In genomic region chr17:15456595-15456994, GRCm38 (mm10) we compare ENCODE assay signal across 24 mouse cellular contexts. TPM values are rescaled to one million over a fixed set of nuclear protein-coding genes. Genes with fewer than 3 reads are reported as not detected.
DNase-seq lines count a peak whose midpoint lies in the region; ATAC-seq and TF ChIP-seq lines count a peak whose summit lies in the region.
"Had no signal": no experiment of that assay in that cellular context is flagged by ENCODE, and none has a peak within 500 bp of the region (broad histone marks: within the 10 kb centered on the region; RNA-seq: fewer than 3 reads in every experiment).

No protein-coding gene starts in this region.

- H3K27ac ChIP-seq in heart, embryonic 10.5 days = no peak overlapping the region
- H3K27ac ChIP-seq in bone marrow macrophage, adult 2 months (ENCODE audit: insufficient read depth, low read depth, low read length) = 0 out of 2 replicates have a peak overlapping the region, but pooled peaks have one; percentile 19
- no peak overlapping the region; the same call in 1 of the 2 replicates for H3K27ac ChIP-seq in intestine, postnatal 0 days (ENCODE audit: low read depth, low read length)
- H3K27ac ChIP-seq in liver, postnatal 0 days (ENCODE audit: low read depth) = no peak overlapping the region; the same call in 1 of the 2 replicates
- no peak overlapping the region for H3K27ac ChIP-seq in stomach, postnatal 0 days (replicated peaks)
- H3K27ac ChIP-seq: embryonic facial prominence, embryonic 10.5 days; embryonic facial prominence, embryonic 13.5 days; forebrain, embryonic 12.5 days; forebrain, embryonic 15.5 days; heart, adult 2 months; hindbrain, embryonic 13.5 days had no signal

- no peaks in the 10 kb centered on the region for H3K9me3 ChIP-seq in heart, embryonic 10.5 days
- H3K9me3 ChIP-seq in intestine, postnatal 0 days (ENCODE audit: control insufficient read depth) = no peaks in the 10 kb centered on the region
- H3K9me3 ChIP-seq in liver, postnatal 0 days (ENCODE audit: low read length) = no peaks in the 10 kb centered on the region
- H3K9me3 ChIP-seq in stomach, postnatal 0 days (ENCODE audit: control insufficient read depth, low read length) = no peaks in the 10 kb centered on the region
- H3K9me3 ChIP-seq: embryonic facial prominence, embryonic 10.5 days; embryonic facial prominence, embryonic 13.5 days; forebrain, embryonic 12.5 days; forebrain, embryonic 15.5 days; hindbrain, embryonic 13.5 days had no signal

- TF ChIP-seq CTCF in bone marrow macrophage, adult 2 months (IDR thresholded peaks at IDR 0.05; ENCODE audit: low read depth, low read length) = no peak
- no peak for TF ChIP-seq CTCF in intestine, postnatal 0 days (IDR thresholded peaks at IDR 0.05; ENCODE audit: low read depth)
- no peak for TF ChIP-seq CTCF in liver, postnatal 0 days (IDR thresholded peaks at IDR 0.05; ENCODE audit: low read depth)
- no peak for TF ChIP-seq CTCF in stomach, postnatal 0 days (IDR thresholded peaks at IDR 0.05; ENCODE audit: low read depth)

- no peaks in the 10 kb centered on the region for H3K27me3 ChIP-seq in heart, embryonic 10.5 days (ENCODE audit: insufficient read depth, poor library complexity, severe bottlenecking)
- no peaks in the 10 kb centered on the region for H3K27me3 ChIP-seq in intestine, postnatal 0 days (replicated peaks; ENCODE audit: control insufficient read depth, insufficient read depth, low read length)
- no peaks in the 10 kb centered on the region for H3K27me3 ChIP-seq in liver, postnatal 0 days (ENCODE audit: insufficient read depth, low read length)
- H3K27me3 ChIP-seq in stomach, postnatal 0 days (ENCODE audit: control insufficient read depth, insufficient read depth, low read length) = no peaks in the 10 kb centered on the region
- H3K27me3 ChIP-seq: embryonic facial prominence, embryonic 13.5 days; forebrain, embryonic 12.5 days; forebrain, embryonic 15.5 days; hindbrain, embryonic 13.5 days had no signal

- peaks cover 1% of the 10 kb centered on the region for H3K4me1 ChIP-seq in heart, embryonic 10.5 days
- peaks cover 14% of the 10 kb centered on the region for H3K4me1 ChIP-seq in bone marrow macrophage, adult 2 months (ENCODE audit: control insufficient read depth, insufficient read depth, low read length)
- H3K4me1 ChIP-seq in intestine, postnatal 0 days (replicated peaks; ENCODE audit: control insufficient read depth, insufficient read depth, low read length) = no peaks in the 10 kb centered on the region
- no peaks in the 10 kb centered on the region for H3K4me1 ChIP-seq in liver, postnatal 0 days (ENCODE audit: insufficient read depth)
- H3K4me1 ChIP-seq in stomach, postnatal 0 days (replicated peaks; ENCODE audit: control insufficient read depth, insufficient read depth) = no peaks in the 10 kb centered on the region
- H3K4me1 ChIP-seq: embryonic facial prominence, embryonic 10.5 days; embryonic facial prominence, embryonic 13.5 days; forebrain, embryonic 12.5 days; forebrain, embryonic 15.5 days; hindbrain, embryonic 13.5 days had no signal

- no peak overlapping the region for H3K9ac ChIP-seq in intestine, postnatal 0 days (ENCODE audit: low read depth, low read length)
- H3K9ac ChIP-seq in liver, postnatal 0 days (replicated peaks) = no peak overlapping the region
- H3K9ac ChIP-seq in stomach, postnatal 0 days (ENCODE audit: low read length) = no peak overlapping the region
- H3K9ac ChIP-seq: embryonic facial prominence, embryonic 13.5 days; forebrain, embryonic 12.5 days; forebrain, embryonic 15.5 days; hindbrain, embryonic 13.5 days had no signal

- H3K36me3 ChIP-seq in heart, embryonic 10.5 days = 0 out of 2 replicates have a peak, but pooled peaks cover 3% of the 10 kb centered on the region
- H3K36me3 ChIP-seq in intestine, postnatal 0 days (ENCODE audit: control insufficient read depth, insufficient read depth) = no peaks in the 10 kb centered on the region
- H3K36me3 ChIP-seq in liver, postnatal 0 days (replicated peaks; ENCODE audit: insufficient read depth, low read length) = no peaks in the 10 kb centered on the region
- no peaks in the 10 kb centered on the region for H3K36me3 ChIP-seq in stomach, postnatal 0 days (ENCODE audit: control insufficient read depth, insufficient read depth, low read length)
- H3K36me3 ChIP-seq: embryonic facial prominence, embryonic 13.5 days; forebrain, embryonic 15.5 days had no signal

- 85% methylated on average over 2 of the region's 2 CpGs for WGBS in heart, embryonic 10.5 days
- 50% methylated on average over 2 of the region's 2 CpGs for WGBS in intestine, postnatal 0 days
- WGBS in liver, postnatal 0 days (ENCODE audit: insufficient replicate concordance) = 72% methylated on average over 2 of the region's 2 CpGs
- WGBS in stomach, postnatal 0 days = 76% methylated on average over 2 of the region's 2 CpGs

- H3K4me3 ChIP-seq in heart, embryonic 10.5 days = no peak overlapping the region
- H3K4me3 ChIP-seq in bone marrow macrophage, adult 2 months (ENCODE audit: insufficient read depth, low read length) = no peak overlapping the region
- H3K4me3 ChIP-seq in intestine, postnatal 0 days (ENCODE audit: low read depth, low read length) = no peak overlapping the region
- no peak overlapping the region for H3K4me3 ChIP-seq in liver, postnatal 0 days (ENCODE audit: low read depth, low read length)
- H3K4me3 ChIP-seq in stomach, postnatal 0 days (ENCODE audit: low read depth, low read length) = no peak overlapping the region
- H3K4me3 ChIP-seq: embryonic facial prominence, embryonic 10.5 days; embryonic facial prominence, embryonic 13.5 days; erythroblast, embryonic 14.5 days; forebrain, embryonic 12.5 days; forebrain, embryonic 15.5 days; heart, adult 2 months; hindbrain, embryonic 13.5 days had no signal

- ATAC-seq in intestine, postnatal 0 days = peak; percentile 83
- peak; percentile 85 for ATAC-seq in liver, postnatal 0 days
- ATAC-seq in stomach, postnatal 0 days (ENCODE audit: low FRiP score, low TSS enrichment) = no peak
- ATAC-seq: activated CD4-positive, CD25-positive, alpha-beta regulatory T cell, adult 4 months; forebrain, embryonic 15.5 days; hindbrain, embryonic 16.5 days had no signal

- no peak for TF ChIP-seq POLR2A in bone marrow macrophage, adult 2 months (IDR thresholded peaks at IDR 0.05; ENCODE audit: borderline replicate concordance, low read depth, low read length)

- no peak for TF ChIP-seq EP300 in liver, postnatal 0 days (IDR thresholded peaks at IDR 0.05; ENCODE audit: low read depth)
- TF ChIP-seq EP300 in stomach, postnatal 0 days (optimal IDR thresholded peaks at IDR 0.05) = no peak

- H3K4me2 ChIP-seq in intestine, postnatal 0 days (replicated peaks; ENCODE audit: low read depth) = no peak overlapping the region
- H3K4me2 ChIP-seq in liver, postnatal 0 days (ENCODE audit: low read depth, low read length) = no peak overlapping the region
- no peak overlapping the region for H3K4me2 ChIP-seq in stomach, postnatal 0 days (replicated peaks; ENCODE audit: low read depth)
- H3K4me2 ChIP-seq: embryonic facial prominence, embryonic 13.5 days; forebrain, embryonic 12.5 days; forebrain, embryonic 15.5 days; heart, embryonic 11.5 days; hindbrain, embryonic 13.5 days had no signal

- peak; percentile 7 for DNase-seq in heart, adult 11 months
- DNase-seq in heart, embryonic 10.5 days (ENCODE audit: low spot score) = no peak
- DNase-seq in liver, postnatal 0 days = no peak
- DNase-seq in urinary bladder, postnatal 14 days (ENCODE audit: low spot score) = no peak
- no peak for DNase-seq in stomach, postnatal 0 days (ENCODE audit: low spot score)
- DNase-seq: adrenal gland, adult 8-10 months; cerebellum, adult 11-12 months; cerebellum, adult 8-10 months; cerebellum, postnatal 10 days; cerebellum, postnatal 36 days; embryo, embryonic 11 days; gastrocnemius, postnatal 25 days; heart, adult 2 months had no signal

RNA-seq across cellular contexts. Expression of gene Psmb1, which starts 43.0 kb away (rescaled TPM):
- 257 and 267 TPM in 2 replicates for polyA plus RNA-seq in heart, embryonic 10.5 days (2016; fragmentation: Nextera tagmentation; extraction: Ambion mirVana)
- polyA plus RNA-seq in bone marrow macrophage, adult 2 months (2012; ENCODE audit: insufficient read depth, insufficient read length, missing spikeins) = 146 and 150 TPM in 2 replicates
- 233 and 246 TPM in 2 replicates for polyA plus RNA-seq in intestine, postnatal 0 days (2015; fragmentation: Nextera tagmentation; extraction: Ambion mirVana)
- 133 and 134 TPM in 2 replicates for polyA plus RNA-seq in liver, postnatal 0 days (2015; fragmentation: Nextera tagmentation; extraction: Ambion mirVana)
- polyA plus RNA-seq in stomach, postnatal 0 days (2015; fragmentation: Nextera tagmentation; extraction: Ambion mirVana) = 221 and 222 TPM in 2 replicates

RNA-seq across cellular contexts. Expression of gene Tbp, which starts 43.1 kb away (rescaled TPM):
- polyA plus RNA-seq in heart, embryonic 10.5 days (2016; fragmentation: Nextera tagmentation; extraction: Ambion mirVana) = 34.4 and 45.1 TPM in 2 replicates
- polyA plus RNA-seq in bone marrow macrophage, adult 2 months (2012; ENCODE audit: insufficient read depth, insufficient read length, missing spikeins) = 29.9 and 33.7 TPM in 2 replicates
- polyA plus RNA-seq in intestine, postnatal 0 days (2015; fragmentation: Nextera tagmentation; extraction: Ambion mirVana) = 21.7 and 22.4 TPM in 2 replicates
- 12.2 and 12.3 TPM in 2 replicates for polyA plus RNA-seq in liver, postnatal 0 days (2015; fragmentation: Nextera tagmentation; extraction: Ambion mirVana)
- 19.0 and 20.5 TPM in 2 replicates for polyA plus RNA-seq in stomach, postnatal 0 days (2015; fragmentation: Nextera tagmentation; extraction: Ambion mirVana)
